Mouse (Mus musculus): ENCODE measurements around the gene Olfr986.

Gene Olfr986

DNA sequence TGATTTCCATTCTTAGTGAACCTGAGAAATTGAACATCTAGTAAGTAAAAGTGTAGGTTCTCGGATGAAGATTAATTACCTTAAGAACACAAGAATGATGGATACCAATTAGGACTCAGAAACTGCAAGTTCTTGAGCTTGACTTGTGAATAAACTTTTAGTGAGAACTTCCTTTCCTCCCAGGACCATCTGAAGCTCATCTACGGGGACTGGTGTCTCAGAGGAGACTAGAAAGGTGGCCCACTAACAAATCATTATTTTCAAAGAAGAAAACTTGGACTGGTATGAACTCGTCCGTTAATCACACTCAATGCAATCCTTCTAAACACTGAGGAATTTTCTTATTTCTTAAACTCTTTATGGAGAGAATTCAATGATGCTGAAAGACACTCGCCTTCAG lies at the start of gene Olfr986:
TSS of gene Olfr986 (plus strand) at position 301 of the 400 bp plus-strand sequence.
- 89% methylated on average over 5 of the region's 5 CpGs for WGBS

DNA sequence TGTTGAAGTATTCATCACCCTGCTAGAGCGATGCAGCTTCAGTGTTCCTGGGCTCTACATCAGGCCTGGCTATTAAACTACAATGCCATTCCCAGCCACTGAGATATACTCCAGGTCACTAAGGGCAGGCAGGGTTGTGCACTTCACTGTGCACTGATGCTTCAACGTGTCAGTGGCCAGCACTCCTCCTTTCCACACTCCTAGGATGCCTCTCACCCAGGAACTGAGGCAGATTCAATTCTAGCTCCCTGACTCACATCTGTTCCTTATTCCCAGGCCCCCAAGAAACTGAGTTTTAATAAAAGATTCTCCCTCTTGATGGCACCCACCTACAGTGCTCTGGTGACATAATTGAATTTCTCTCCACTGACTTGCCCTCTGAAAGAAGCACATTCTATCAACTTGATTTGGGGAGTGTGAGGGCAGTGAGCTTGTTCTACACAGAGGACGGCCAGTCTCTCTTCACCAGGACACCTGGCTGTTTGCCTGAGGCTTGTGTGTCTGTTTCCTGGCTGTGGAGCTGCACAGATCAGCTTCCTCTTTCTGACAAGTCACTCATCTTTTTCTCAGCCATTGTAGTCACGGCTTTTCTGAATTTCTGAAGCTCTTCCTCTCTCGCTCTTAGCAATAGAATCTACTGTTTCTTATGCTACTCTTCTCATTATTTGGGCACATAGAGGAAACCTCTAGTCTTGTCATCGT lies 43.6 kb upstream of the Olfr986 start:
- whole genome bisulfite sequencing = 85% methylated on average over 6 of the region's 6 CpGs

DNA sequence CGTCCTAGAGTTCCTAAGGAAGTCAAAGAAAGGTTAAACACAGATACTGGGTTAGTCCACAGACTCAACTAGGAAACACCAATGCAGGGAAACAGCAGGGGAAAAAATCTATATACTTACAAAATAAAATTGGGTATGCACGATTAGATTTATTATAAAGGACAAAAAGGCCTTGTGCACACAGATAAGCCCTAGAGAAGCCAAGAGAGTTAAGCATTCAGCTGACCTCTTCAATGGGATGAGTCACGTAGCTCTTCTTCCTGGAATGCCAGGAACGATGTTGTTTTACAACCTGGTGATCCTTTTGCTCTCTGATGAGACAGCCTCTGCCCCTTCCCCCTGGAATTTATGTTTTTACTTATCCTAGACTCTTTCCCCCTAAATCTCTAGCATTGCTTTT lies 41.2 kb upstream of the Olfr986 start:
- WGBS = 76% methylated on average over 4 of the region's 4 CpGs

DNA sequence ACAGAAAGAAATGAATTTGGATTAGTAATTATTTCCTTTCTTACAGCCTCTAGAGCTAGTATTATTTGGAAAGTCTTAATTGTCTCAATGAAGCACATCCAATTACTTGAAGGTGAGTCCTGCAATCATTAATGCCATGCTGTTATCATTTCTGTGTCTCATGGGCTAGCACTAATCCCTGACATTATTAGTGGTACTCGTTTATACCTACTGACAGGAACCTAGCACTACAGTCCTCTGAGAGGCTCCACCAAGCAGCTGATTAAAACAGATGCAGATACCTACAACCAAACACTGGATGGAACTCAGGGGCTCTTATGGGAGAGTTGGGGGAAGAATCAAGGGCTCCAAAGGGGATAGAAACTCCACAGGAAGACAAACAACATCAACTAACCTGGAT lies 39.2 kb upstream of the Olfr986 start:
- 54% methylated on average over 1 of the region's 1 CpGs for WGBS

DNA sequence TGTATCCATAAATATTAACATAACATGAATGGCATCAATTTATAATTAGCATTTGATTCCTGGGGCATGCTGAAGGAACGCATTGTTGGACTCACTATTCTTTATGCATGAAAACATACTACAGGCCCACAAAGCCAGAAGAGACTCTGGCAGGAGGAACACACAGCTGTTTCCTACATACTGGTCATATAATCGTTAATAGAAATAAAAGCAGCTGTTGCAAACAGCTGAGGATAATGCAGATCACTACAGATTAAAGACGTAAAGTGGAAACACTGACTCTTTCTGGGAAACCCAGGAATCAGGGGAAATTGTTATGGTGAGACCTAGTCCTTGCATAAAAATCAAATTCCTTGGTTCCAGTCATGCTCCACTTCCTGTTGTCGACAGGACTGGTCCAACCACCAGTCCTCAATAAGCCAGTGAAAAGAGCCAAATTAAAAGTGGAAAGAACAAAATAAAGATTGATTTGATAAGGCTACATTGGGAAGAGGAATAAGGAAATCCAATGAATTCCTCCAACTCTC lies 25.5 kb upstream of the Olfr986 start:
- WGBS = 63% methylated on average over 4 of the region's 4 CpGs

DNA sequence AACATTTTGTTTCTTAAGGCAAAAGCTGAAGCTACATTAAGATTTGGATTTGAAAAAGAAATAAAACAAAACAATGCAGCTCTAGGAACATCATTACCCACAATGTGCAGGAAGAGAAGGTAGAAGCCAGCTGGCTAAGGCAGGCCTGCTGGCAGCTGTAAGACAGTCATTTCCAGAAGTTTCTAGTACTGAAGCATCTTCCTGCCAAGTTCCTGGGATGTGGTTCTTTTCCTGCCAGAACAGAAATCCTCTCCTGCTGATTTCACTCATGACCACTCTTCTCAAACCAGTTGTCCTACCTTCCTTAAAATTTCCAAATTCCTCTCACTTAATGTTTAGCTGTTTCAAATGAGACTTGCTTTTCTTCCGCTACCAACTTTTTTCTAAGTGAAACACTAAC lies 14.3 kb upstream of the Olfr986 start:
- 79% methylated on average over 1 of the region's 1 CpGs for WGBS

DNA sequence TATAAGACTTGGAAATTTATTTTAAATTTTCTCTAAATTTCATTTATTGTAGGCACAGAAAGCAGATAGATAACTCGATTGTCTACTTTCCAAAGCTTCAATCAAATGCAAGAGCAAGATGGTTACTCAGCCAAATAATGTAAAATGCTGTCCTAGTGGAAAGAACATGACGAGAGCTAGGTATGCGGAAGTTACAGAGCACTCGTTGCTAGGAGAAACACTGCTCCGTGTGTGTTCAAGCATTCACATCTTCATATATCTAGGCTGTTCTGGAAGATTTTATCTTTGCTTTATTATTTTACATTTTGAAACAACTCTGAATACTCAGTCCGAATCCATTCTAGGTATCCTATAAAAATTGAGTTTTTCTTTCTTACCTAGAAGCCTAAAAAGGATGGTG lies 3.7 kb upstream of the Olfr986 start:
- WGBS = 56% methylated on average over 6 of the region's 6 CpGs

DNA sequence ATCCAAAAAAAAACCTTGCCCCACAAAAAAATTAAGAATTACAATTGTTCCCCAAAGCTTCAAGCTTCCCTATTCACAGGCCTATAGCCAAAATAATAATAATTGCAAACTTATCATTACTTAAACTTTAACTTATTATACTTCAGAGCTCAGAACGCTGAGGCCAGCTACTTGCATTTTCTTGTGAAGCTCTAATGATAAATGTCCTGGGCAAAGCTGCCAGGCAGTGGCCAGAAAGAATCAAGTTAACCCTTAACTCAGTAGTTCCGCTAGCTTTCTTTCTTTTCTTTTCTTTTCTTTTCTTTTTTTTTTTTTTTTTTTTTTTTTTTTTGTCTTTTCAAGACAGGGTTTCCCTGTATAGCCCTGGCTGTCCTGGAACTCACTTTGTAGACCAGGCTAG lies 4.4 kb downstream of the Olfr986 start:
- 90% methylated on average over 2 of the region's 2 CpGs for WGBS

DNA sequence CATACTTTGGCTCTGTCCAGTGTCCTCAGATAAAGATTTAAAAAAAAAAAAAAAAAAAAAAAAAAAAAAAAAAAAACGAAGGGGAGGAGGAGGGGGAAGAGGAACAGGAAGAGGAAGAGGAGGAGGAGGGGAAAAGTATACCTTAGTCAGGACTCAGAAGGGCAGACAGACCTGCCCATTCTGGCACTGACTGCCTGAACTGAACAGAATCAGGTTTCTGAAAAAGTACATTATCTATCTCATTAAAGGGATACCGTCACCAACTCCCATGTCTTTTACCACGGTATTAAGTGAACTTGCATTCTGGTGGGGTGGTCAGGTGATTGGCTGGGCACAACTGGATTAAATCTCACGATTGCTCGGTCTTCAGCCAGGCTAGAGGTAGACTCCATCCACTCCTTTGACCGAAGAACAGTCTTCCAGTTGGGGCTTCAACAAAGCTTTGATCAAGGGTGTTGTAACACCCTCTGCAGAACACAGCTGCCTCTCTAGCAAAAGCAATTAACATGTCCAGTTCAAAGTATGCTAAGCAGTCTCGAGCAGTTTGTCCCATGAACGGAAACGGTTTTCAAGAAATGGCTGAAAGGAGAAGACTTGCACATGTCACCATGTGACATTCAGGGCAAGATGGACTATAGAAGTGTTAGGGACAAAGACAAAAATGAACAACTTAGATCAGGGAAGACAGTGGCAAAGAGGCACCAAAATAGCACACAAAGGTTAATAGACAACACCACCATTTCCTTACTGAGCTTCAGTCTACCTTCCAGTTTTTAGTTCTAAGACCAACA lies 10.6 kb downstream of the Olfr986 start:
- 91% methylated on average over 8 of the region's 9 CpGs for WGBS

DNA sequence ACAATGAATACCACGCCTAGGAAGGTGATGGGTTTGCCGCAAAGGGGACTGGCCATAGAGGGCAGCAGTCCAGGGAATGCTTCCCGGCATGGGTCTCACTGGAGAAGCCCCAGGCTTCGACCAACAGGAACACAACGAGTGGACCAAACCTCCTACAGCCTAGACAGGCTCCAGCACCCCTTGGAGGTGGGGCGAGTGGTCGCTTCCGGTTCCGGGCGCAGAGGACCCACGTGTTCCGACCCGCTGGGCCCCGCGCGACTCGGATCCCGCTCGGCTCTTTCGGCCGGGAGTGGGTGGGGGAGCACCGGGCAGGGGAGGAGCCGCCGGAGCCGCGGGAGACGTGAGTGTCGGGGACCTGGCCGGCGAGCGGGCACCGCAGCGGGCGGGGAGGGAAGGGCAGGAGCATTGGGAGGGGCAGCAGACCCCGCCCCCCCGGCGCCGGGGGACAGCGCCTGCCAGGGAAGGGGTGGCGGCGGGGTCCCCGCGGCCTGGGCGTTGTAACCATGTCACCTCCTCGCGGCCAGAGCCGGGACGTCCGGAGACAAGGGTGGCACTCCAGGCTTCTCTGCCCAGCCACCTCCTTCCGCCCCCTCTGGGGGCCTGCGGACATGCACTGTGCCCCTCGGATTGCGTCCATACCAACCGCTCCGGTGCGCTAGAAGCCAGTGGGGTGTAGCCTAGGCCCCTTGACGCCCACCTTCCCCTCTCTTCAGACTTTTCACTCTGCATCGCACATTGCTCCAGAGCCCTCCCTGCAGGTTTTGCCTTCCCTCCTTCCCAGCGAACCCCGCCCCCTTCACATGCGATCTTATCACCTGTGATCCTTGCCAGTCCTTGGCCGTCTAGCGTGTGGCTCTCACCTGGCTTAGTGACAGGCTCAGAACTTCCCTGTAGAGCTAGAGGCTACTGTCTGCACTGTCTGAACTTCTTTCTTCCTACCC lies 11.6 kb downstream of the Olfr986 start, which contains the start of gene Zfp202:
TSS of gene Zfp202 (plus strand) at position 219 of the 941 bp plus-strand sequence.
- under 1% methylated on average over 62 of the region's 63 CpGs for WGBS

DNA sequence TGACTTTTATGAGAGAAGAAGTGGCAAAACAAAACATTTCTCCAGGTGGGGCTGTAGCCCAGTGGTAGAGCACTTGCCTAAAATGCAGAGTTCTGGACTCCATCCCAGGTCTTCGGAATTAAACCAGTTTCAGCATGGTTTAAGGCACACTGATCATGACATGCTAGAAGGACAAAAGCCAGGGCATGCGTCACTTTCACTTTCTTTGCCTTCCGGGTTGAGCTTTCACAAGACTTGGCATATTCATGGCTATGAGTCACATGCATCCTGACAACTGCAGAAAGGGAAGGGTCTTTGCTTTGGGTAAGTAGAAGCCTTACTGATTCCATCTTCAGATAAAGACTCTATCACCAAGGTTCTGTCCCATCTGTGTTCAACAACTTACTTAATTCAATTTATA lies 15.3 kb downstream of the Olfr986 start:
- WGBS = 79% methylated on average over 3 of the region's 3 CpGs

DNA sequence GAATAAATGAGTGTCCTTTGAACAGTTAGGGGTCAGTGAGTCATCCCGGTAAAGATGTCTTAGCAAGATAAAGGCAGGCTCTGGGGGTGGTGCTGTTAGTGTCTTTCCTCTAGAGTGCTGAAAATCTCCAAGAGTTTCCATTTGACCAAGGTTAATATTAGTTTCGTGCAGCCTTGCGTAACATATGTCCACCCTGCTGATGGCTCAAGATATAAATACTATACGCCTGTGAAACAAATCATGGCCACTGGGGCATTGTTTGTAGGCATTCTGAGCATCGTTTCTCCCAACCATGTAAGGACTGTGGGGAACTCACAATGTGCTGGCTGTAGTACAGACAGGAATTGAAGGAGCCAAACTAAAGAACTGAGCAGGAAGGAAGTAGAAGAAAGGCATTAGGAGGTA lies 25.8 kb downstream of the Olfr986 start:
- 83% methylated on average over 5 of the region's 5 CpGs for WGBS

DNA sequence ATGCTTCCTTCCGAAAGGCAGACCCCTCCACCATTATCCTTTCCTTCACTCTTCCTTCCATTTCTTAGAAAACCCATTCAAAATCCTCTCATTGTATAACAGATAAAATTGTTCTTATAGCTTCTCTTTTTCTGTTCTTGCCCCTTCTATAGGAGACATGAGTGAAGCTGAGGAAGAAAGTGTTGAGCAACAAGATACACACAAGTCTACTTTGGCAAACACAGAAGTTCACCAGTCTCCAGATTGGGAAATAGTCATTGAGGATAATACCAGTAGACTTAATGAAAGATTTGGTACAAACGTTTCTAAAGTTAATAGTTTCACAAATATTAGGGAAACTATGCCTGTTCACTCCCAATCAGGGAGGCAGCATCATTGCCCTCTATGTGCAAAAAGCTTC lies 30.0 kb downstream of the Olfr986 start:
- WGBS = 92% methylated on average over 2 of the region's 2 CpGs

DNA sequence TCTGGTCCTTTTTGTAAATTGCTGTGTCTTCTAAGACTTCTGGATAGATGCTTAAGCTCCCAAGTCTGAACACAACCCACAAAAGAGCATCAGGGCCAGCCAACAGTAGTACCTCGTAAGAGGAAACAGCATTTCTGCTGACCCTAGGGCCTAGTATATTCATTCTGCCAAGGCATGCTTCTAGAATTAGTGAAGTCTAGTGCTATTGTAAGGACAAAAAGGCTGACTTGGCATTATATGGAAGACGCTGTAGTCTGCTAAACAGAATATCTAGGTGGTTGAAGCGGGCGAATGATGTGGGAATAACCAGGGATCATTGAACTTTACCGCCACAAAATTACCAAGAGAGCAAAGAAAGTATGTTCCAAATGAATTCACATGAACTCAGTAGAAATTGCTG lies 33.3 kb downstream of the Olfr986 start:
- WGBS = 92% methylated on average over 5 of the region's 5 CpGs

DNA sequence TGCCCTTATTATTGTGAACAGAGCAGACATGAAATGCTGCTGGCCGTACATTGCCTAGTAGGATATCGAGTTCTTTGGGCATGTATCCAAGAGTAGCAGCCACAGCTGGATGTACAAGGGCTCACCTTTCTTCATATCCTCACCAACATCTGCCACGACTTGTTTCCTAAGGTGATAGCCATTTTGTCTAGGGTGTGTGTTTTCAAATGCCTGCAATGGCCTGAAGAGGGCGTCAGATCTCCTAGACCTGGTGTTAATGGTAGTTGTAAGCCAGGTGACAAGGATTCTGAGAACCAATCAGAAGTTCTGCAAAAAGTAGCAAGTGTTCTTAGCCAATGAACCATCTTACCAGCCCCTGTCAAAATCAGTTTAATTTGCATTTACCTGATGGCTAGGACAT lies 35.9 kb downstream of the Olfr986 start:
- WGBS = 76% methylated on average over 4 of the region's 4 CpGs

DNA sequence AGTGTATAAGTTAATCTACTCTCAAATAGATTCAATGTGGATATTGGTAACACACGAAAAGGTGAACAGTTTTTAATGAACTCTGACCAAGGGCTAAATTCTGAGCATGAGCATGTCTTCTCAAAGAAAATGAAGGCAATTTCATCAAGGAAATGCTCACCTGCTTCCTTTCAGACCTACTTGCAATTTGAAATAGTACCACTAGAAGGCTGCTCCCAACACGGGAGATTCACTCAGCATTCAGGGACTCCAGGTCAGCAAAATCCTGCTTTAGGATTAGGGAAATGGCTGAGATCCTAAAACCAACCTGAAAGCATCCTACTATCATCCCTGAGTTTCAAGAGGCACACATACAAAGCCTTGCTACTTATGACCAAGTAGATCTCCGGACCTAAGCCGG lies 43.6 kb downstream of the Olfr986 start:
- WGBS = 68% methylated on average over 4 of the region's 4 CpGs

DNA sequence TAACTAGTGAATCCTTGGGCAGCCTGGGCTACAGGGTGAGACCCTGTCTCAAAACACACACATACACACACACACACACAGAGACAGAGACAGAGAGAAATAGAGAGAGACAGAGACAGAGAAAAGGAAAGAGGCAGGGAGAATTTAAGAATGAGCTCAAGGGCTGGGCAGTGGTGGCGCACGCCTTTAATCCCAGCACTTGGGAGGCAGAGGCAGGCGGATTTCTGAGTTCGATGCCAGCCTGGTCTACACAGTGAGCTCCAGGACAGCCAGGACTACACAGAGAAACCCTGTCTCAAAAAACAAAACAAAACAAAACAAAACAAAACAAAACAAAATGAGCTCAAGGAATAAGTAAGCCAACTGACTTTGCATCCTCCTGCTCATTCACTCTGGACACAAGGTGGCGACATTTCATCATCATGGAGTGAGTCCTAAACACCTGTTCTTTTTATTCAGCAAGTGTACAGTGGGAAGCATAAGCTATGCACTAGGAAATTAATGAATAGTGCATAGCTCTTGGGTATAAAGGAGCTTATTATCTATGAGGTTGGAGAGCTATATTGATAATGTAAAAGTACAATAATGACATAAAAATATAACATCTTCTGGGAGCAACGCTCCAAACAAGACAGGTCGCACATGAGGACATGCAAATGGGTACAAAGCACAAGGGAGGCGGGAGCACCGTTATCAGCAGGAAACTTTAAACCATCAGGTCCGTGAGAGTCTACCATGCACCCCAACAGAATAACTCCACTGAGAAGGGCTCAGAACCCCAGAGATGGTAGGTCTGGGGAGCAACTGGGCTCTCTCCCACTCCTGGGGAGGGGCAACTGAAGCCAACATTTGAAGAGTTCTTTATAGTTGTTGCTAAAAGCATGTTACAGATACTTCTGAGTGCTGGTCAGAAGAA lies 47.4 kb downstream of the Olfr986 start:
- WGBS = 61% methylated on average over 10 of the region's 10 CpGs

DNA sequence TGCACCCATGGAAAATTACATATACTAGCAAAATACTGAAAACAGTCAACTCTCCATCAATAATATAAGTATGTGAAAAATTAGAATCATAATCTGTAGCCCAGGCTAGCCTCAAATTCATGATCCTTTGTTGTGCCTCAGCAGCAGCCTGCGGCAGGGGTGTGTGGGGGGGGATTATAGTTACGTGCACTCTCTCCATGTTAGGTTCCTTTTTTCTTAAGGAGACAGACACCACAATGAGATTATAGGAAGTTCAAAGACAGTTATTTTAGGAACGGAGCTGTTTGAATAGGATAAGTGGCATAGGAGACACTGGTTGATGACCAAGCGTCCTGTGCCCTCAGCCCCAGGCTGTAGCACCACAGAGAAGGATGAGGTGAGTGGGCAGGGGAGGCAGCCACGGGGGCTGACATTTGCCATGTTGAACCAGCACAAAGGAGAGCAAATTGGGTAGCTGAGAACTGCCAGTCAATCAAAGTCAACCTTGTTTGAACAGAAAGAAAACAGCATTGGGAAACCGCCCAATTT lies 48.1 kb downstream of the Olfr986 start:
- 49% methylated on average over 6 of the region's 6 CpGs for WGBS

DNA sequence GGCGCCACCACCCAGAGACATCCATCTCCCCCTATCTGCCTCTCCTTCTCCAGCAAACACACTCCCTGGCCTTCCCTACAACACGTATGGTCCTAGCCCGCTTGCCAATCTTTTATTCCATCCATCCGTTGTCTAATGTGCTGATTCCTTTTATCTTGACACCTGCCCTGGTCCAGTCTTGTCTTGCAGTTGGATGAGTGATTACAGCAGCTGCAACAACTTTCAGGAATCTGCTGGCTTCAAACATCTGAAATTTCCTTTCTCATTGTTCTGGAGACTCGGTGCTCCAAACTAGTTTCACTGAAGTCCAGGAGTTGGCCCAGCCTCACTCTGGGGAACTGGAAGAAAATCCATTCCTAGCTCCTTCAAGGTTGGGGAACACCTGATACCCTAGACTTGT lies 48.8 kb downstream of the Olfr986 start:
- WGBS = 71% methylated on average over 5 of the region's 5 CpGs

DNA sequence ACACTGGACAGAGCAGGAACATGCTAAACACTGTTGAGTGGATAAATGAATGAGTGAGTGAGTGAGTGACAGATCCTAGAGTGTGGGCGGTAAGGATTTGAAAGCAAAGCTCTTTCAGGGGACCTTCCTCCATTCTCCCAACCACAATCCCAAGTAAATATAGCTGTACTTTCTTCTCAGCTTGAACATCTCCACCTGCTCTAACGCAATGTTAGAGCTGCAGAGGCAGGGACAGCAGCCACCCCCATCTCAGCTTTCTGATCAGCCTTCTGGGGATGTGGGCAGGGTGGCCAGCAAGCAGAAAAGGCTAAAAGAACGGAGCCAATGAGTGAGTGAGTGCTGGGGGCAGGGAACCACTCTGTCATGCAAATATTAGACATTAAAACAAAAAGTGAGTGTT lies 50.3 kb downstream of the Olfr986 start:
- WGBS = 58% methylated on average over 3 of the region's 3 CpGs
